Mouse (Mus musculus) stomach, postnatal 0 days (tissue): ENCODE results near the gene Aars. TPM values are rescaled to one million over a fixed set of nuclear protein-coding genes. Genes with fewer than 3 reads are reported as not detected.
"Not testable (repeated sequence)": the region's sequence is repeated elsewhere in the genome, so short reads cannot be mapped to it uniquely, and the experiment has no call there.

Experiments used
- ATAC-seq: fragments of 200-750 bp; cut with Nextera tagmentation; 2 replicates; pipeline ENCODE4 v1.8.0; 2017; ENCODE audit not compliant: low FRiP score, low TSS enrichment
- DNase-seq: peaks from one replicate; pipeline ENCODE4 v3.0.0-alpha.2; 2016; ENCODE audit warnings: low spot score
- H3K27ac ChIP-seq: fragments of 300-500 bp; sonication (generic); replicated peaks from 2 replicates; pipeline ENCODE4 v1.5.1; 2014; ENCODE audit warnings: mild to moderate bottlenecking, control low read depth
- H3K27me3 ChIP-seq: fragments of 300-500 bp; sonication (generic); 2 replicates; pipeline ENCODE4 v1.6.1; 2014; ENCODE audit warnings: low read length; ENCODE audit not compliant: control insufficient read depth, insufficient read depth
- H3K36me3 ChIP-seq: fragments of 300-500 bp; sonication (generic); 2 replicates; pipeline ENCODE4 v1.6.1; 2014; ENCODE audit warnings: low read length, mixed read lengths; ENCODE audit not compliant: control insufficient read depth, insufficient read depth
- H3K4me1 ChIP-seq: fragments of 300-500 bp; sonication (generic); replicated peaks from 2 replicates; pipeline ENCODE4 v1.6.1; 2014; ENCODE audit warnings: antibody characterized with exemption; ENCODE audit not compliant: control insufficient read depth, insufficient read depth
- H3K4me2 ChIP-seq: fragments of 300-500 bp; sonication (generic); replicated peaks from 2 replicates; pipeline ENCODE4 v1.6.1; 2014; ENCODE audit warnings: low read depth, mild to moderate bottlenecking, control low read depth, moderate library complexity
- H3K4me3 ChIP-seq: fragments of 300-500 bp; sonication (generic); 2 replicates; pipeline ENCODE4 v1.5.1; 2014; ENCODE audit warnings: low read depth, low read length, control low read depth
- H3K9ac ChIP-seq: fragments of 300-500 bp; sonication (generic); 2 replicates; pipeline ENCODE4 v1.6.1; 2014; ENCODE audit warnings: mild to moderate bottlenecking, low read length, control low read depth, mixed read lengths
- H3K9me3 ChIP-seq: fragments of 300-500 bp; sonication (generic); 2 replicates; pipeline ENCODE4 v1.6.1; 2016; ENCODE audit warnings: low read length; ENCODE audit not compliant: control insufficient read depth
- CTCF ChIP-seq: IDR thresholded peaks from 2 replicates; pipeline ENCODE4 v1.5.1; 2016; ENCODE audit warnings: antibody characterized with exemption, low read depth, mild to moderate bottlenecking, moderate library complexity
- EP300 ChIP-seq: optimal IDR thresholded peaks from 2 replicates; pipeline ENCODE3; 2016; ENCODE audit warnings: antibody characterized with exemption
- WGBS: fragments of 180-500 bp; shearing (Covaris S2); extraction: QIAGEN DNeasy Blood & Tissue Kit; methylation state at CpG from one replicate; pipeline ENCODE4 v1.1.7; 2014; 5-methylcytosine and 5-hydroxymethylcytosine counted together
- microRNA-seq: library from miRNA; unstranded; fragments of <30 nt; microRNA quantifications from one replicate; pipeline ENCODE4, GENCODE M21; 2016
- polyA plus RNA-seq: library from polyadenylated mRNA; unstranded; fragments of >200 nt; fragmentation: Nextera tagmentation; extraction: Ambion mirVana; gene quantifications from 2 replicates; pipeline ENCODE4 v1.2.1, GENCODE M21; 2015

Gene Aars
- polyA plus RNA-seq, 1 experiment from 2014 or later, result 27.4 TPM

DNA sequence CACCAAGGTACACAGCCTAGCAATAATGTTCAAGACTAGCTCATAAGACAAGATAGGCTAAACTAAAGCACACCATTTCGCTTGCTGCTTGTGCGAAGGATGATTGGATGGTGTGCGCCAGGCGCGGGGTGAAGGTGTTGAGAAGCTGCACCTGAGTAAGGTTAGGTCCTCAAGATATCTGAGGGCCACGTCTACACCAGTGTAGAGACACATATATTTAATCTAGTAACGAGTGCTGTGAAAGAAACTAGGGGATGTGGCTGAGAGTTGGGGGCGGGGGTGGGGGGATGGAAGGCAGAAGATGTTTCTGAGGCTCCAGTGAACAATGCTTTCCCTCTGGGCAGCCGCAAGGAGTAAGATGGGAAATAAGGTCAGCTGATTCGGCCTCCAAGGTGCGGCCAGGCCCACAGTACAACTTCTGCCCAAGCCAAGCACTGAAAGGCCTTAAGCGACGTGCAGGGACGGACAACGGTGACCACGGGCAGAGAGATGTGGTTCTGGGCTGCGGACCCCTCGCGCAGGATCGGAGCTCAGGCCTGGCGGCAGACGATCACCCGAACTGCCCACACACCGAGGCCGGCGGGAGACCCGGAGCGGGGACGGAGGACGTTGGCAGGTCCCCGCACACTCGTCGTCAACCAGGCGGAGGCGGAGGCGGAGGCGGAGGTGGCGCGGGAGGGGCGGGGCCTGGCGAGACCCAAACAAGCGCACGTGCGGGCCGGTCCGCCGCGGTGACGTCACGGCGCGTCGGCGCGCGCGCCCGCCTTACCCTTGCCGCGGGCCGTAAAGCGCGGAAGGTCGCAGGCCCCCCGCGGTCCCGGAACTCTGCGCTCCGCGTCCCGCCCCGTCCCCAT is 61.1 kb downstream of the Aars start, which contains the start of gene Pdpr:
TSS of gene Pdpr (plus strand) at position 766 of the 854 bp plus-strand sequence.
- Histone ChIP-seq H3K4me2 (peak within 1 kb of the TSS; percentile 85), H3K27me3 (no peaks in the 10 kb centered on the region), H3K9ac (peak within 1 kb of the TSS; percentile 72), H3K36me3 (no peaks in the 10 kb centered on the region), H3K9me3 (no peaks in the 10 kb centered on the region), H3K4me1 (no peaks in the 10 kb centered on the region), H3K4me3 (peak within 1 kb of the TSS; percentile 59), H3K27ac (peak within 1 kb of the TSS; percentile 75)
- TF ChIP-seq CTCF (no peak), EP300 (no peak)
- DNase-seq, result peak; percentile 93
- 8% methylated on average over 40 of the region's 72 CpGs for WGBS
- ATAC-seq, result peak; percentile 94

GRCm38 (mm10) chr8:111094719-111095302 is 61.9 kb downstream of the Aars start:
- ATAC-seq, result peak; percentile 73
- under 1% methylated on average over 37 of the region's 69 CpGs for WGBS
- peak; percentile 61 for DNase-seq
- Histone ChIP-seq H3K9ac (peak overlapping the region; percentile 65), H3K4me2 (peak overlapping the region; percentile 68), H3K4me3 (peak overlapping the region; percentile 59), H3K27ac (peak overlapping the region; percentile 30; the same call in 1 of the 2 replicates)
- H3K27me3 ChIP-seq, H3K9me3 ChIP-seq, H3K36me3 ChIP-seq, H3K4me1 ChIP-seq: not testable (repeated sequence)

Small RNA genes within 50 kb of the gene (microRNA-seq; reads per million reads assigned to microRNA genes)
- gene Gm24103 (not detected), gene Mir3473d (not detected)

Other genes starting within 250 kb of the Aars start
- 5.0 and 6.4 TPM in 2 replicates for gene Il34, start 227.2 kb upstream of the Aars start, polyA plus RNA-seq
- 34.1 and 34.9 TPM in 2 replicates for gene Cog4, start 186.5 kb upstream of the Aars start, polyA plus RNA-seq
- gene Sf3b3, start 186.4 kb upstream of the Aars start, polyA plus RNA-seq, result 38.6 and 39.0 TPM in 2 replicates
- gene Fuk, start 130.7 kb upstream of the Aars start, polyA plus RNA-seq, result 6.0 and 6.5 TPM in 2 replicates
- gene St3gal2, start 113.2 kb upstream of the Aars start, polyA plus RNA-seq, result 7.1 and 7.3 TPM in 2 replicates
- gene Ddx19a, start 35.3 kb upstream of the Aars start, polyA plus RNA-seq, result 6.2 and 7.5 TPM in 2 replicates
- gene Ddx19b, start 1.4 kb upstream of the Aars start, polyA plus RNA-seq, result 4.1 and 4.8 TPM in 2 replicates
- gene Exosc6, start 23.2 kb downstream of the Aars start, polyA plus RNA-seq, result 8.6 and 10.0 TPM in 2 replicates
- gene Clec18a, start 59.3 kb downstream of the Aars start, polyA plus RNA-seq, result not detected in 2 replicates
- 4.9 and 5.8 TPM in 2 replicates for gene Pdpr, start 61.5 kb downstream of the Aars start, polyA plus RNA-seq
- 25.1 and 27.3 TPM in 2 replicates for gene Glg1, start 226.1 kb downstream of the Aars start, polyA plus RNA-seq